Mouse (Mus musculus): ENCODE measurements around the gene Ptpn11.

- TF ChIP-seq CTCF (IDR thresholded peaks at IDR 0.05; ENCODE audit: low read depth): no peak
- no peak for TF ChIP-seq EP300 (IDR thresholded peaks at IDR 0.05; ENCODE audit: low read depth)
These were observed 21.6 kb downstream of the Ptpn11 start for GRCm38 (mm10) chr5:121169588-121169987.
